Mouse (Mus musculus) left cerebral cortex, adult 9 months (tissue): Measurements from ENCODE around the gene Olfr11.

ENCODE experiments used
- DNase-seq, 2 experiments: peaks; one replicate each; pipeline ENCODE4 v3.0.0; 2022; ENCODE audit warnings: low spot score in 2 of 2

Gene Olfr11

DNA sequence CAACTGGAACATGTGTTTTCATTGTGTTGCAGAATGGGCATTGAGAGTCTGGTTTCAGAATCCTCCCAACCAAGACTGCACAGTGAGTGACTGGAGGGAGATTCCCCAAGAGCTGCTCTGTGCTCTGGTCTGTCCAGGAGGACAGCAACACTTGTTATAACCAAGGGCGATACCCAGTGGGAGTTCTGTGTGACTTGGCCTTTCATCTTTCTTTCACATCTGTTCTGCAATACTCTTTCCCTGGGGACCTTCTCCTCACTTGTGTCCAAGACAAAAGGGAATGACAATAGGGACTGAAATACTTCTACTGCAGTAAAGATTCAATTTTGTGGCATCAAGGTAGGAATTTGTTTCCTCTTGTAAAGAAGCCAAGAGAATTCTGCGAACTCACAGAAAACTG lies at the start of gene Olfr11:
Olfr11 (minus strand) TSS at position 101 of the 400 bp plus-strand sequence.
- no peak for DNase-seq

DNA sequence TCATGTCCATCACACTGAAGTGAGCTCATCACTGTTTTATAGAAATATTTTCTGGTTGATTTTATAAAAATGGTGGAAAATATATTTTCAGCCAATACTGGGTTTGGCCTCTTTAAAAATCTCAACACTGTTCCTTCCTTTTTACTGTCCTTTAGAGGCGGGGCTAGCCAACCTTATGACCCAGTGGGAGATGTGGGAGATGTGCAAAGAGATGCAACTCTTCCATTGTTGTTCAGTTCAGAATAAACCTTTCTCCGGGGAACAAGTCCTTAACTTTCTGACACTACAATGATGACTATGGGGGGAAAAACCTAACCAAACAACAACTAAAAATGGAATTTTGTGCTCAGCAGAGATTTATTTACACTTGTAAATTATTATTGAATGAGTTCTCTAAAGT lies 35.0 kb upstream of the Olfr11 start, which contains the start of gene Olfr1360:
Olfr1360 (minus strand) TSS at position 101 of the 400 bp plus-strand sequence.
- no peak for DNase-seq

DNA sequence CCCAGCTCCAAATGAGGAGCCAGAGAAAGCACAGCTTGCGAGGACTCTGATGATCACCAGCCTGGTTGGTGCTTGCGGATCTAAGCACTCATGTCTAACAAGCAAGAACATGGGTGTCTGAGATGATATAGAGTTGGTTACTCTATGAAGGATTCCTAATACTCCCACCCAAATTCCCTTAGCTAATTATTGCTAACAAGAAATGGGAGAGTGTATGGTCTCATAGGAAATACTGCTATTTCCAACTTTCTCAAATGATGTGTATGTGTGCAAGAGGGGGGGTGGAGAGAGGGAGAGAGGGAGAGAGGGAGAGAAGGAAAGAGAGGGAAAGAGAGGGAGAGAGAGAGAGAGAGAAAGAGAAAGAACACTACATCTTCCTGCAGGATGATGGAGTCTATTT lies 21.0 kb upstream of the Olfr11 start, which contains the start of gene Olfr1361:
Olfr1361 (minus strand) TSS at position 101 of the 400 bp plus-strand sequence.
- DNase-seq = no peak

DNA sequence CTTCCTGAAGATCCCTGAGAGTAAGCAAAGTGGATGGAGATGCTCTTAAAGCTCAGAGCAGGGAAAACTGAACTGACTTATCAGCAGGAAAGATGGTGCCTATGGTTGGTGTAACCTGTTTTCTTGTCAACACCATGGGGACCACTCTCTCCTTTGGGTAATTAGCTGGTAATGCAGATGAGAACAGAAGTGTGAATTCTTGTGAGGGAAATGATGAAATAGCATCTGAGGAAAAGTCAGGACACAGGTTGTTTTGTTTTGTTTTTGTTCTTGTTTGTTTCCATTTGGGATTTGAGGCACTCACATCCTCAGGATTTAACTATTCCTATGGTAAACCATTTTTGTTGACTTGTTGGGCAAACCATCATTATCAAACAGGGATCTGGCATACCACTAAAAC lies 28.4 kb downstream of the Olfr11 start, which contains the start of gene Olfr1362:
Olfr1362 (minus strand) TSS at position 101 of the 400 bp plus-strand sequence.
- no peak for DNase-seq

DNA sequence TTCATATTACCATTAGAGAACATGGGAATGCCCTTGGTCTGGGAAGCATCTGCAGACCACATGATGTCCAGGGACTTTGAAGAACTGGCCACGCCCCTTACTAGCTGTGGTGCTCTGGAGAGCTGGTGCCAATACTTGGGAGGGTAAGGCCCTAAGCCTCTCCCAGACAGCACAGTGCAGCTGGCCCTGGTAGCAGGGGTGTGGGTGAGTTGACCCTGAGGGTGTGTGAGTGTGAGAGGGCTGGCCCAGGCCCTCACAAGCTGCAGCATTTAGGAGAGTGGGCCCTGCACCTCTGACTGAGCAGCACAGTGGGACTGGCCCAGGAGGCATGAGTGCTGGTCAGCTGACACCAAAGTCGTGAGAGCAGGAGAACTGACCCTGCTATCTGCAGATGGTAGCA lies 50.7 kb downstream of the Olfr11 start:
- DNase-seq = no peak
